Mouse (Mus musculus) heart, postnatal 0 days (tissue): ENCODE measurements around the gene 2310061N02Rik.

Experiments used
- CTCF ChIP-seq: IDR thresholded peaks from 2 replicates; pipeline ENCODE4 v1.5.1; 2016; ENCODE audit warnings: antibody characterized with exemption, control low read depth, low read depth
- EP300 ChIP-seq: IDR thresholded peaks from 2 replicates; pipeline ENCODE4 v1.6.1; 2016; ENCODE audit warnings: antibody characterized with exemption, low read depth

DNA sequence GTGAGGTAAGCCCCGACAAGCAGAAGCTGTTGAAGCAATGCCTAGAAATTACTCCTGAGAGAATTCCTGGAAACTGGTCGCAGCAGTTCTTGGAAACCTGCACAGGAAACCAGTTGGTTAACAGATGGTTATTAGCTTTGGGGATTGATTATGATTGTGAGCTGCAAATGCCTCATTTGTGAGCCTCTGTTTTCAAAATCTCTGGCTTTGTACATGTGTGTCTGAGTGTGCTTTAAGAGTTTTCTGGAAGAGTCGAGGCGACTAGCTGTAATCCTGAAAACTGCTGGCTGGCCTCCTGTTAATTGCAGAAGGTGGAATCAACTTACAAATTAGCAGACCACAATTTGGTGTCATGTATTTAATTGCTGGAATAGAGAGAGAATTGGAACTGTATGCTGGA lies 40.2 kb upstream of the 2310061N02Rik start:
- no peak for TF ChIP-seq EP300
- TF ChIP-seq CTCF: no peak
